Mouse (Mus musculus) CH12.LX (cell line): ENCODE measurements at regions not wholly inside any gene's neighbourhood (a gene's known extent, or its start where the extent isn't known, plus 50 kb on each side); places are given as distances from the start of the nearest gene placed in this dataset.

Experiments used
- DNase-seq: peaks from one replicate; pipeline ENCODE4 v3.0.0-alpha.2; 2013; ENCODE audit errors: extremely low read depth
- H3K27ac ChIP-seq: 2 replicates; pipeline ENCODE4 v1.5.1; 2012; ENCODE audit warnings: low read depth, mild to moderate bottlenecking, control low read depth, moderate library complexity; ENCODE audit not compliant: insufficient read depth
- H3K27me3 ChIP-seq: replicated peaks from 2 replicates; pipeline ENCODE3; 2012; ENCODE audit warnings: inconsistent platforms
- H3K36me3 ChIP-seq, 2 experiments: replicated peaks in 1 of 2; 2 replicates each; pipeline versions ENCODE3 to v1.6.1; 2012; ENCODE audit warnings: inconsistent platforms in 1 of 2, low read length in 1 of 2, mild to moderate bottlenecking in 1 of 2, mixed read lengths in 1 of 2, moderate library complexity in 1 of 2; ENCODE audit not compliant: control insufficient read depth in 1 of 2, insufficient read depth in 1 of 2
- H3K4me1 ChIP-seq, 2 experiments: 2 replicates each; pipeline ENCODE4 v1.6.1; 2012; ENCODE audit warnings: inconsistent platforms in 1 of 2, moderate library complexity in 1 of 2; ENCODE audit not compliant: insufficient read depth in 2 of 2, control insufficient read depth in 1 of 2
- H3K4me2 ChIP-seq: 2 replicates; pipeline ENCODE4 v1.6.1; 2012; ENCODE audit warnings: low read depth, mild to moderate bottlenecking, control low read depth; ENCODE audit not compliant: poor library complexity, insufficient read depth, severe bottlenecking
- H3K4me3 ChIP-seq, 3 experiments: fragments of 150-350 bp in 1 of 3; sonication (generic) in 1 of 3; replicated peaks in 1 of 3; 2 replicates each; pipeline versions ENCODE3 to v1.5.1; 2011 to 2012; ENCODE audit warnings: low read depth in 2 of 3, low read length in 2 of 3, mild to moderate bottlenecking in 2 of 3, moderate library complexity in 2 of 3, control low read depth in 1 of 3, improper control_type of control experiment in 1 of 3, inconsistent platforms in 1 of 3, mixed read lengths in 1 of 3; ENCODE audit not compliant: poor library complexity in 1 of 3
- H3K79me2 ChIP-seq: replicated peaks from 2 replicates; pipeline ENCODE4 v1.6.1; 2012; ENCODE audit warnings: mild to moderate bottlenecking, moderate library complexity; ENCODE audit not compliant: control insufficient read depth, poor library complexity, insufficient read depth, severe bottlenecking; ENCODE audit errors: extremely low read depth
- H3K9ac ChIP-seq: 2 replicates; pipeline ENCODE4 v1.6.1; 2012; ENCODE audit warnings: low read depth, mild to moderate bottlenecking, control low read depth, moderate library complexity; ENCODE audit not compliant: insufficient read depth
- H3K9me3 ChIP-seq: replicated peaks from 2 replicates; pipeline ENCODE3; 2012; ENCODE audit warnings: low read length, inconsistent platforms, mixed read lengths
- CHD2 ChIP-seq: IDR thresholded peaks from 2 replicates; pipeline ENCODE4 v1.6.1; 2011; ENCODE audit warnings: low read length, improper control_type of control experiment
- GABPA ChIP-seq: IDR thresholded peaks from 2 replicates; pipeline ENCODE4 v1.6.1; 2012; ENCODE audit warnings: low read depth, low read length, improper control_type of control experiment, inconsistent platforms; ENCODE audit not compliant: insufficient replicate concordance
- IRF4 ChIP-seq: IDR thresholded peaks from 2 replicates; pipeline ENCODE4 v1.6.1; 2014; ENCODE audit warnings: low read depth, mild to moderate bottlenecking, inconsistent platforms, low read length, improper control_type of control experiment
- JUN ChIP-seq: IDR thresholded peaks from 2 replicates; pipeline ENCODE4 v1.6.1; 2011; ENCODE audit warnings: low read depth, mild to moderate bottlenecking, low read length, improper control_type of control experiment, moderate library complexity; ENCODE audit not compliant: insufficient read depth
- JUND ChIP-seq: conservative IDR thresholded peaks from 2 replicates; pipeline ENCODE4 v1.6.1; 2011; ENCODE audit warnings: low read depth, low read length, improper control_type of control experiment
- MAX ChIP-seq: IDR thresholded peaks from 2 replicates; pipeline ENCODE4 v1.6.1; 2011; ENCODE audit warnings: low read length, improper control_type of control experiment
- MEF2A ChIP-seq: IDR thresholded peaks from 2 replicates; pipeline ENCODE4 v1.6.1; 2014; ENCODE audit warnings: low read depth, mild to moderate bottlenecking, inconsistent platforms, low read length, improper control_type of control experiment, borderline replicate concordance
- MXI1 ChIP-seq: IDR thresholded peaks from 2 replicates; pipeline ENCODE4 v1.6.1; 2011; ENCODE audit warnings: mild to moderate bottlenecking, low read depth, low read length, improper control_type of control experiment
- MYC ChIP-seq: IDR thresholded peaks from 2 replicates; pipeline ENCODE4 v1.6.1; 2011; ENCODE audit warnings: low read depth, mild to moderate bottlenecking, improper control_type of control experiment, low read length
- NELFE ChIP-seq: IDR thresholded peaks from 2 replicates; pipeline ENCODE4 v1.6.1; 2011; ENCODE audit warnings: low read depth, low read length, improper control_type of control experiment
- NRF1 ChIP-seq: IDR thresholded peaks from 2 replicates; pipeline ENCODE4 v1.6.1; 2014; ENCODE audit warnings: low read depth, mild to moderate bottlenecking, inconsistent platforms, low read length, improper control_type of control experiment, moderate library complexity
- RCOR1 ChIP-seq: conservative IDR thresholded peaks from 2 replicates; pipeline ENCODE4 v1.6.1; 2012; ENCODE audit warnings: low read depth, mild to moderate bottlenecking, inconsistent platforms, low read length, improper control_type of control experiment
- SIN3A ChIP-seq: IDR thresholded peaks from 2 replicates; pipeline ENCODE4 v1.6.1; 2012; ENCODE audit warnings: low read length, improper control_type of control experiment, inconsistent platforms
- SMC3 ChIP-seq: IDR thresholded peaks from 2 replicates; pipeline ENCODE4 v1.6.1; 2011; ENCODE audit warnings: low read depth, low read length, improper control_type of control experiment
- TCF12 ChIP-seq: IDR thresholded peaks from 2 replicates; pipeline ENCODE4 v1.6.1; 2014; ENCODE audit warnings: low read depth, mild to moderate bottlenecking, inconsistent platforms, low read length, improper control_type of control experiment
- UBTF ChIP-seq: IDR thresholded peaks from 2 replicates; pipeline ENCODE4 v1.6.1; 2012; ENCODE audit warnings: low read depth, mild to moderate bottlenecking, inconsistent platforms, low read length, improper control_type of control experiment, moderate library complexity
- ZC3H11A ChIP-seq: IDR thresholded peaks from 2 replicates; pipeline ENCODE4 v1.6.1; 2012; ENCODE audit warnings: low read depth, mild to moderate bottlenecking, inconsistent platforms, low read length, improper control_type of control experiment
- ZKSCAN1 ChIP-seq: IDR thresholded peaks from 2 replicates; pipeline ENCODE4 v1.6.1; 2012; ENCODE audit warnings: low read depth, inconsistent platforms, low read length, improper control_type of control experiment, borderline replicate concordance
- dilution Hi-C: fragments of 300-500 bp; cut with MboI; formaldehyde crosslinking; loops from 2 replicates; pipeline ENCODE4 v1.14.3; 2020; ENCODE audit warnings: low sequenced_read_pairs; ENCODE audit not compliant: extremely low pct_unique_long_range_greater_than_20kb, extremely low pct_ligation_motif_present
- in situ Hi-C: fragments of 300-500 bp; cut with MboI; formaldehyde crosslinking; loops from 3 replicates; pipeline ENCODE4 v1.14.3; 2019; ENCODE audit warnings: low sequenced_read_pairs, low pct_ligation_motif_present, low pct_unique_long_range_greater_than_20kb, mixed read lengths

- Histone ChIP-seq H3K4me1 (peaks cover 0 to 4% of the 10 kb centered on the region in 2 experiments; a peak in 1 of 4 replicates), H3K27me3 (peaks cover 2% of the 10 kb centered on the region), H3K4me2 (no peak overlapping the region), H3K27ac (no peak overlapping the region), H3K79me2 (no peaks in the 10 kb centered on the region), H3K4me3 (no peak overlapping the region), H3K36me3 (no peaks in the 10 kb centered on the region), H3K9me3 (no peaks in the 10 kb centered on the region), H3K9ac (no peak overlapping the region)
- no peak for DNase-seq
- no peak for TF ChIP-seq SIN3A
- TF ChIP-seq TCF12: no peak
- TF ChIP-seq JUN: no peak
- TF ChIP-seq RCOR1: no peak
- in situ Hi-C loops: no loop called here
- dilution Hi-C loops: no loop called here
Observed at GRCm38 (mm10) chr7:83376826-83377225, 207.9 kb upstream of the Tmc3 start.

DNA sequence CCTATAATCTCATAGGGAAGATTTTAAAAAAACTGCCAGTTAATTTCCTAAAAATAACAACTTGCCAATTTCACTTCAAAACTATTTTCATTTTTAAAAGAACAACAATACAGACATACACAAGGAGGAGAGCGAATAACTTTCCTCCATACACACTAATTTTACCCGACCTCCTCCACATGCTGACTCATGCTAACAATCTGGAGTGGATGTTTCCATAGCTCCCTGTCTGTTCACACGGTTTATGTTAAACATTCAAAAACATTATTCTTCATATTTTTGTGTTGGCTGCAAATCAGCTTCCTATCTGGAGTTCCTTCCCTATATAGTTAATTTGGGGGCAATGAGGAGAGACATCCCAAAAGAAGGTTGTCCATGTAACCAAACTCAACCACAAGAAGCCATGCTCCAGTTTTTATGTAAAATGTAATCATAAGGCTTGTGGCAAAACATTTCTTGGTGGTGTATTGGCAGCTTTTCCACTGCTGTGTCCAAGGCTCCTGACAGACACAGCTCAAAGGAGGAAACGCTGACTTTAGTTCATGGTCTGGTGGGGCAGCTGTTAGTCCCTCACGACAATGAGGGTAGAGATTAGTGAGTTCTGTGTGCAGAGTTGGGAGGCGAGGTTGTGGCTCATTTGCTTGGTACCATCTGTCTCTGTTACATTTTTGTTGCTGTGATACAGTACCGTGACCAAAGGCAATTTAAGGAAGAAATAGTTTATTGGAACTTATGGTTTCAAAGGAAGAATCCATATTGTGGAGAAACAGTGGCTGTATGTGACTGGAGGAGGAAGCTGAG, 203.1 kb upstream of the Tmc3 start:
- H3K27me3 ChIP-seq: peaks cover 2% of the 10 kb centered on the region
- no peak for DNase-seq
- H3K4me1 ChIP-seq: no peaks in the 10 kb centered on the region
- H3K9me3 ChIP-seq: no peaks in the 10 kb centered on the region
- dilution Hi-C loops: no loop called here
- H3K79me2 ChIP-seq: no peaks in the 10 kb centered on the region
- H3K4me3 ChIP-seq: no peak overlapping the region
- H3K27ac ChIP-seq: no peak overlapping the region
- in situ Hi-C loops: no loop called here
- no peak overlapping the region for H3K4me2 ChIP-seq
- no peaks in the 10 kb centered on the region for H3K36me3 ChIP-seq
- no peak overlapping the region for H3K9ac ChIP-seq
- no peak for TF ChIP-seq MEF2A
- TF ChIP-seq MXI1: no peak
- no peak for TF ChIP-seq MYC
- TF ChIP-seq JUND: no peak
- TF ChIP-seq CHD2: no peak
- TF ChIP-seq IRF4: no peak
- TF ChIP-seq MAX: no peak
- no peak for TF ChIP-seq SMC3
- no peak for TF ChIP-seq GABPA
- TF ChIP-seq ZKSCAN1: no peak
- TF ChIP-seq JUN: no peak
- no peak for TF ChIP-seq NELFE
- no peak for TF ChIP-seq UBTF
- TF ChIP-seq NRF1: no peak
- no peak for TF ChIP-seq RCOR1
- TF ChIP-seq ZC3H11A: no peak
